Mouse (Mus musculus) intestine, postnatal 0 days (tissue): ENCODE measurements around the gene Syne3. TPM values are rescaled to one million over a fixed set of nuclear protein-coding genes. Genes with fewer than 3 reads are reported as not detected.

Experiments
- ATAC-seq: fragments of 200-750 bp; cut with Nextera tagmentation; 2 replicates; pipeline ENCODE4 v1.8.0; 2017; ENCODE audit warnings: mild to moderate bottlenecking, moderate TSS enrichment, moderate library complexity
- H3K27ac ChIP-seq: fragments of 300-500 bp; sonication (generic); 2 replicates; pipeline ENCODE4 v1.5.1; 2014; ENCODE audit warnings: mild to moderate bottlenecking, low read depth, low read length, moderate library complexity
- H3K27me3 ChIP-seq: fragments of 300-500 bp; sonication (generic); replicated peaks from 2 replicates; pipeline ENCODE4 v1.6.1; 2014; ENCODE audit warnings: low read length, mixed read lengths; ENCODE audit not compliant: control insufficient read depth, insufficient read depth
- H3K36me3 ChIP-seq: fragments of 300-500 bp; sonication (generic); 2 replicates; pipeline ENCODE4 v1.6.1; 2014; ENCODE audit warnings: mild to moderate bottlenecking, moderate library complexity; ENCODE audit not compliant: control insufficient read depth, insufficient read depth
- H3K4me1 ChIP-seq: fragments of 300-500 bp; sonication (generic); replicated peaks from 2 replicates; pipeline ENCODE4 v1.6.1; 2014; ENCODE audit warnings: antibody characterized with exemption, low read length, mixed read lengths; ENCODE audit not compliant: control insufficient read depth, insufficient read depth
- H3K4me2 ChIP-seq: fragments of 300-500 bp; sonication (generic); replicated peaks from 2 replicates; pipeline ENCODE4 v1.6.1; 2014; ENCODE audit warnings: low read depth, mild to moderate bottlenecking, moderate library complexity
- H3K4me3 ChIP-seq: fragments of 300-500 bp; sonication (generic); 2 replicates; pipeline ENCODE4 v1.5.1; 2014; ENCODE audit warnings: low read depth, low read length
- H3K9ac ChIP-seq: fragments of 300-500 bp; sonication (generic); 2 replicates; pipeline ENCODE4 v1.6.1; 2014; ENCODE audit warnings: mild to moderate bottlenecking, low read depth, low read length
- H3K9me3 ChIP-seq: fragments of 300-500 bp; sonication (generic); 2 replicates; pipeline ENCODE4 v1.6.1; 2016; ENCODE audit warnings: mixed run types; ENCODE audit not compliant: control insufficient read depth
- CTCF ChIP-seq: sonication (generic); IDR thresholded peaks from 2 replicates; pipeline ENCODE4 v1.5.1; 2016; ENCODE audit warnings: low read depth, mild to moderate bottlenecking, control low read depth, antibody characterized with exemption, moderate library complexity
- WGBS: fragments of 180-500 bp; shearing (Covaris S2); extraction: QIAGEN DNeasy Blood & Tissue Kit; methylation state at CpG from one replicate; pipeline ENCODE4 v1.1.7; 2014; 5-methylcytosine and 5-hydroxymethylcytosine counted together
- polyA plus RNA-seq: library from polyadenylated mRNA; unstranded; fragments of >200 nt; fragmentation: Nextera tagmentation; extraction: Ambion mirVana; gene quantifications from 2 replicates; pipeline ENCODE4 v1.2.1, GENCODE M21; 2015

Syne3 gene
- polyA plus RNA-seq, 1 experiment from 2014 or later = 1.8 TPM

DNA sequence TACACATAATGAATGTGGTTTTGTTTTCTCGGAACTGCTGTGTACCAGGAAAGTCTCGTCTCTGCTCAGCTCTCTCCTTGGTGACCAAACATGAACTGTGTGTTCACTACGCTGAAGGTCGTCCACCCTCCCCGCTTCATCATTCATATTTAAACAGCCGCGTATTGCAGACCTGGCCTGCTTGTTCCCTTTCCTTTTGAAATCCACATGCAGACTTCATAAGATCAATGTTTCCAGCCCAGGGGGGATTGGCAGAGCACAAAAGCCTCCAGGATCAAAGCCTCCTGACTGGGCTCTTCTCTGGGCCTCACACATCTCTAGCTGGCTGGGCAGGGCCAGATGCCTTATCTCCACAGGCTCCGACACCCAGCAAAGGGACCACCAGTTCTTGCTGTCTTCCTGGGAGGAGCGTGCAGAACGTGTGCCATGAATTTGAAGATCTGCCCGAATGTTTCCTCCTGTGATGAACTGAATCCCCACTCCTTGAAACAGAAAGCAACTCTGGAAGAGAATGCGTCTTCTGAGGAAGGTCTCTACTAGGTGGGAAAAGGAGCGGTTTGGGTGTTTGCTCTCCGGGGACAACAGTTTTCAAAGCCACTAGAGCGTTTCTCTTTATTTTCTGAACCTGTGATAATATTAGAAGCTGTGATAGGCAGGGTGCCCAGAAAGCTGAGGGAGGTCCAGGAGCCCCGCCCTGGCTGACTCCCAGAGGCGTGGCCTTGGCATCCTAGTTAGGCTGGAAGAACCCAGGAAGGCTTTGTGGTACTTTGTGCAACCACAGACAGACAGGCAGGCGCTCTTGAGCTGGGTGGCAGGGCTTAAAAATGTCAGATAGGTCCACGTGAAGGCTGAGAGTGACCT, 10.0 kb upstream of the Syne3 start:
- H3K4me1 ChIP-seq = no peaks in the 10 kb centered on the region
- TF ChIP-seq CTCF = no peak; the same call in 1 of the 2 replicates
- H3K4me2 ChIP-seq = no peak overlapping the region
- H3K9ac ChIP-seq = no peak overlapping the region
- H3K36me3 ChIP-seq = no peaks in the 10 kb centered on the region
- H3K27ac ChIP-seq = no peak overlapping the region
- H3K4me3 ChIP-seq = no peak overlapping the region
- H3K9me3 ChIP-seq = no peaks in the 10 kb centered on the region
- no peaks in the 10 kb centered on the region for H3K27me3 ChIP-seq
- WGBS = 45% methylated on average over 19 of the region's 19 CpGs
- peak; percentile 36; the same call in 1 of the 2 replicates for ATAC-seq

DNA sequence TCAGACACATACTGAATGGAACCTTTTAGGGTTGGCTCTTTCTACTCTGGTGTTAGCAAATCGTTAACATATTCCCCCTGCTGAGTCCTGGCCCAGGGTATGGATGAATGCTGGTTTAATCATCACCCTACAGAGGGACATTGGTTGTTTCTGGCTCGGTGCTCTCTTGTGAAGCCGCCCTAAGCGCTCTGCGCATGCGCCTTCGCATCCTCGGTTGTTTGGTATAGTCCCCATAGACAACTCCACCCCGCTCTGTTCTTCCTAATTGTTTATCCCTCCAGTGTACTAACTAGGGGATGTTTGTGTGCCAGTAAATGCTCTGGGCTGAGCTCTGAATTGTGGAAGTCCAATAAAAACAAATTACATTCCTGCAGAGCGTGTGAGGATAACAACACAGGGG, 7.0 kb upstream of the Syne3 start:
- no peak overlapping the region for H3K4me3 ChIP-seq
- no peaks in the 10 kb centered on the region for H3K36me3 ChIP-seq
- ATAC-seq = no peak
- no peak overlapping the region for H3K27ac ChIP-seq
- no peak for TF ChIP-seq CTCF
- H3K4me2 ChIP-seq = no peak overlapping the region
- H3K27me3 ChIP-seq = peaks cover 5% of the 10 kb centered on the region; the same call in 1 of the 2 replicates
- no peaks in the 10 kb centered on the region for H3K9me3 ChIP-seq
- 70% methylated on average over 10 of the region's 10 CpGs for WGBS
- no peaks in the 10 kb centered on the region for H3K4me1 ChIP-seq
- no peak overlapping the region for H3K9ac ChIP-seq

DNA sequence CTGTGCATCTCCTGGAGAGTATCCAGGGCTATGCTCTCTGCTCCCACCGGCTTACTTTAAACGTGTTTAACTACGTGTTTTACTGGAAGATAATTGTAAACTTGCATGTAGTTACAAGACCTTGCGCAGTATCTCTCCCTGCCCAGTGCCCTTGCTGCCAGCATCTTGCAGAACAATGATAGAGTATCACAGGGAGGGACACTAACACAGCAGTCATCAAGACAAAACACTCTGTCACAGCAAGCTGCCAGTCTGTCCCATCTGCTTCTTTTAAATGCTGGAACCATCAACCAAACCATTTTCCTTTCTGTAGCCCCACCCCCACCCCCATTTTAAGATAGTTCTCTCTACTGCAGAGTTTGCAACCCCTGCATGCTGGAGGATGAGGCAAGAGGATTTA, 6.6 kb upstream of the Syne3 start:
- Histone ChIP-seq H3K4me1 (no peaks in the 10 kb centered on the region), H3K9ac (no peak overlapping the region), H3K36me3 (no peaks in the 10 kb centered on the region), H3K27ac (no peak overlapping the region), H3K9me3 (no peaks in the 10 kb centered on the region), H3K4me2 (no peak overlapping the region), H3K4me3 (no peak overlapping the region), H3K27me3 (peaks cover 5% of the 10 kb centered on the region; the same call in 1 of the 2 replicates)
- WGBS = 60% methylated on average over 4 of the region's 4 CpGs
- TF ChIP-seq CTCF = no peak
- no peak for ATAC-seq

DNA sequence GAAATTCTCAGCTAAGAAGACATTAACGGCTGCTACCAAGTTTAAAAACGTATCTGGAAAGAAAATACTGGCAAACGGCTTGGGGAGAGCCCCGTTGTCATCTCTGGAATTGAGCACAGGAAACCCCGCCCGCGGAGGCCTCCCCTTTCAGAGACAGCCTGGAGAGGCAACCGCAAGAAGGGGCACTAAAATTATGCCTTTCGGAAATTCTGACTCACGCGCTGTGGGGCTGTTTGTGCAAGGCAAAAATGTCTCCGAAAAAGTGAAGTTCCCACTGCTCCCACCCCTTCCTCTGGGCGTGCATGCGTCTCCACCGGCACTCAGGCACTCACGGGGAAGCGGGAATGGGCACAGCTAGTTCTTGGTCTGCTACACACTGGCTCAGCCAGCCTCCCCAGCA, 3.5 kb upstream of the Syne3 start:
- Histone ChIP-seq H3K9ac (no peak overlapping the region), H3K27me3 (peaks cover 5% of the 10 kb centered on the region; the same call in 1 of the 2 replicates), H3K9me3 (no peaks in the 10 kb centered on the region), H3K4me3 (no peak overlapping the region), H3K4me1 (0 out of 2 replicates have a peak, but pooled peaks cover 8% of the 10 kb centered on the region), H3K27ac (no peak overlapping the region), H3K4me2 (peak overlapping the region; percentile 32), H3K36me3 (no peaks in the 10 kb centered on the region)
- 26% methylated on average over 17 of the region's 17 CpGs for WGBS
- ATAC-seq = no peak
- no peak for TF ChIP-seq CTCF

DNA sequence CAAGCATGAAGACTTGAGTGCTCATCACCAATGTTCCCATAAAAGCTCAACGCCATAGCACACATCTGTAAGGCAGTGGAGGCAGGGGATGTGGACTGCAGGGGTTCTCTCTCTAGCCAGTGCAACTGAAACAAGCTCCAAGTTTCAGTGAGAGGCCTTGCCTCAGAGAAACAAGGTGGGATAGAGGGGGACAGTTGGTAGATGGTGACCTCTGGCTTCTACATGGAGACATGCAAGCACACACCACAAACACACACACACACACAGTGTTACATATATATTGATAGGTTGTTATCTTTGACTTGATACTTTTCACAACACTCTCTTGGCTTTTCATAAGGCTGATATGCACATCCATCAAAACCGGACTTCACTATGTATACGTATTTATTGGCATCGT, 2.7 kb upstream of the Syne3 start:
- Histone ChIP-seq H3K27ac (no peak overlapping the region), H3K36me3 (no peaks in the 10 kb centered on the region), H3K9me3 (no peaks in the 10 kb centered on the region), H3K9ac (no peak overlapping the region), H3K4me1 (0 out of 2 replicates have a peak, but pooled peaks cover 8% of the 10 kb centered on the region), H3K4me3 (no peak overlapping the region), H3K4me2 (no peak overlapping the region), H3K27me3 (peaks cover 5% of the 10 kb centered on the region; the same call in 1 of the 2 replicates)
- no peak for ATAC-seq
- 0 out of 2 replicates have a peak, but pooled peaks have one; percentile 7 for TF ChIP-seq CTCF
- WGBS = 91% methylated on average over 4 of the region's 4 CpGs

DNA sequence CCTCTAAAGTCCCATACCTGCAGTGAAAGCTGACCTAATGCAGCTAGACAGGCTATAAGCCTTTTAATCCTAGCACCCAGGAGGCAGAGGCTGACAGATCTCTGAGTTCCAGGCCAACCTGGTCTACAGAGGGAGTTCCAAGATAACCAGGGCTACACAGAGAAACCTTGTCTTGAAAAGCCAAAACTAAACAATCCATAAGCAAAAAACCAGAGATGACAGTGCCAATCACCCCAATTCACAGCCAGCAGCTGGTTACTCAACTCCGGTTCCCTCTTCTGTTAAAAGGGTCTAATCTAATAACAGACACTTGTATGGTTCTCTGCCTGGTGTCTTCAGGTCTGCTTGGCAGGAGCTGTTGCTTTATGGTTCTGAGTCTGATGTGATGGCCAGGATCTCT, 2.0 kb upstream of the Syne3 start:
- H3K4me3 ChIP-seq = no peak overlapping the region
- ATAC-seq = no peak
- 0 out of 2 replicates have a peak, but pooled peaks cover 8% of the 10 kb centered on the region for H3K4me1 ChIP-seq
- H3K9me3 ChIP-seq = no peaks in the 10 kb centered on the region
- H3K27ac ChIP-seq = no peak overlapping the region
- no peak overlapping the region for H3K9ac ChIP-seq
- 92% methylated on average over 1 of the region's 1 CpGs for WGBS
- H3K36me3 ChIP-seq = no peaks in the 10 kb centered on the region
- H3K4me2 ChIP-seq = no peak overlapping the region
- peaks cover 5% of the 10 kb centered on the region; the same call in 1 of the 2 replicates for H3K27me3 ChIP-seq
- TF ChIP-seq CTCF = no peak
